Mouse (Mus musculus) telencephalon, adult 2 months (tissue): ENCODE measurements around the gene Zfp808.
"Not testable (repeated sequence)": the region's sequence is repeated elsewhere in the genome, so short reads cannot be mapped to it uniquely, and the experiment has no call there.

Experiments
- DNase-seq: peaks from one replicate; pipeline ENCODE4 v3.0.0-alpha.2; 2011; ENCODE audit warnings: low read depth, low spot score

Gene Zfp808

DNA sequence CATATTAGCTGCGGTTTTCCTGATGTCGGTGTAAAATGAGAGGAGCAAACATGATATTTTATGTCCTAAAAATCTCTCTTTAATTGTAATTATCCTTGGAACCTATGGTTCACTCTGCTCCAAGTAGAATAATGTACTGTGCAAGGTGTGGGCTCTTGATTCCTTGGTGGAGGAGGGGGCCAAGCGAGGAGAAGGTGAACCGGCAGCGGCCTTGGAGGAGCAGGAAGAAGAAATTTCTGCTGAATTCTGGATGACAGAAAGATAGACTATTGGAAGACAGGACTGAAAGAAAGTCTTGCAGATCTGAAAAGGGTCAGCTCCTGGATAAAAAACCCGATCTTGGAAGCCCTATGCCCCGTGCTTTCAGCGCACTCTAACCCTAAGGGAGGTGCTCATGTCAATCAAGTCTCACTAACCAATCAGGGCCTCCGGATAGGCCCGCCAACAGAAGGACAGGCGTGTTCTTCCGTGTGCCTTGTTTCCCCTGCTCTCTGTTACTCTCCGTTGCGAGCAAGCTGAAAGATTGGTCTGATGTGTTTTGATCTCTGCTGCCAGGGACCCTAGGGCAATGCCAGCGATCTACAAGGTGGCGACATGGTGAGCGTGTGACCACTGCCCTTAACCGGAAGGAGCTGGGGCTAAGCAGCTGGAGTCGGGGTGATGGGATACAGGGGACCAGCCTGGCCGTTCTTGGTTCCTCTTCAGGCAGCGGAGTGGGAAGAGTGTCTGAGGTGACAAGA lies at the start of gene Zfp808:
Gene Zfp808 (plus strand): TSS at position 455 of the 740 bp plus-strand sequence.
- peak; percentile 6 for DNase-seq

DNA sequence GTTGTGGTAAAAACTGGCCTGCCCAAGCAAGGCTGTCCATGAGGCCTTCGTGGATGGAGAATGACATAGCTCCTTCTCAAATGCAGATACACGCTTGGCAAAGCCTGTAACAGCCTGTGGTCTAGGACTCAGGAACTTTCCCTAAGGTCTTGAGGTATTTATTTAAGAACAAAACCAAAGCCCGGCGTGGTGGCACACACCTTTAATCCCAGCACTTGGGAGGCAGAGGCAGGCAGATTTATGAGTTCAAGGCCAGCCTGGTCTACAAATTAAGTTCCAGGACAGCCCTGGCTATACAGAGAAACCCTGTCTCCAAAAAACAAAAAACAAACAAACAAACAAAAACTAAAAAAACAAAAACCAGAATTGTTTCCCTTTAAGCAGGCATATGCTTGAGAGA lies 30.9 kb upstream of the Zfp808 start:
- DNase-seq = not testable (repeated sequence)

DNA sequence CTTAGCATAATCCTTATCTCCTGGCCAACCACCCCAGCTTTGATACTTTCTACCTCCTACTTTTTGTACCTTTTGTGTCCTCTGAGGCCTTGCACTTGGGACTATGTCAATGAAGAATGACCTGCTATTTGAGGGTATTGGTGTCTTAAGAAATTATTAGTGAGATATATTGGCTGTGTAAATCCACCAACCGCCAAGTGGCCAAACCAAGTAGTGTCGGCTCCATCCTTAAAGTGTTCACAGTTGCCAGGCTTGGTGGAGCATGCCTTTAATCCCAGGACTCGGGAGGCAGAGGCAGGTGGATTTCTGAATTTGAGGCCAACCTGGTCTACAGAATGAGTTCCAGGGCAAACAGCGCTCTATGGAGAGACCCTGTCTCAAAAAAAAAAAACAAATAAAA lies 30.2 kb upstream of the Zfp808 start:
- not testable (repeated sequence) for DNase-seq

DNA sequence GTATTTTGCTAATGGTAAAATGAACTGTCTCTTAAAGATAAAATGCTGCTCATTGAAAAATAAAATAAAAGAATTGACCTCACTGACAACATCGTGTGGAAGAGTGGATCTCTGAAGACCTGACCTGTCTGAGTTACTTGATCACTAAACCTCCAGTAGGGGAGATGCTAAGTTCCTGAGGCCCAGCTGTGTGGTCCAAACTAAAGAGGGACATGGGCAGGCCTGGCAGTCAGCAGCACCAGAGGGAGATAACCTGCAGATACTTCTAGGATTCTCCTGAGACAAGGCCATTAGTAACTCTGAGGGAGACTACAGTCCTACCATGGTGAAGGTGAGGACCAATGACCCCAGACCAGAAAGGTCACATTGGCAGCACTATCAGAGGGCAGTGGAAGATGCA lies 27.3 kb upstream of the Zfp808 start:
- not testable (repeated sequence) for DNase-seq

DNA sequence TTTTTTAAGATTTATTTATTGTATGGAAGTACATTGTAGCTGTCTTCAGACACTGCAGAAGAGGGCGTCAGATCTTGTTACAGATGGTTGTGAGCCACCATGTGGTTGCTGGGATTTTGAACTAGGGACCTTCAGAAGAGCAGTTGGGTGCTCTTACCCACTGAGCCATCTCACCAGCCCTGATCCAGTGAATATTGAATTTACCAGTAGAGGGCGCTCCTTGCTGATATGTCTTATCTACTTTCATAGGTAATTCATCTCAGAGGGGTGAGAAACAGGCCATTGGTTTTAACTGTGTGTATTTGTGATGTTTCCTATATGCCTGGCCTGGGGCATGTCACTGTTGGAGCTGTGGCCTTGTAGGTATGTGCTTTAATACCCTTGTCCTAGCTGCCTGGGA lies 13.8 kb upstream of the Zfp808 start:
- not testable (repeated sequence) for DNase-seq

DNA sequence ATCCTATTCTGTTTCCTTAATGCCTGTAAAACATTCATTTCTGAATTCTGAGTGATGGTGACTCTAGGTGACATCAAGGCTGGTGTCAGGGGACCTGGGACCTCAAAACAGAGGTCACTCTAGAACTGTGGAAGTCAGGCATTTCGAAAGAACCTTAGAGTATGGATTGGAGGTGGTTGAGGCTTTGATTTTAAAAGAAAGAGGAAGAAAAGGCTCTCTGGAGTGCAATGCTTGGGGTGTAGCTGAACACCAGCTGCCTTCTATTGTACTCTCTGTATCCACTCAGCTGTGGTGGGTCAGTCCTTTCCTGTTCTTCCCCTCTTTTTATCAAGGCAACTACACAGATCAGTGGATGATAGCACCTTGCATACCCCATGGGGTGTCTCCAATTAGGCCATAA lies 8.1 kb upstream of the Zfp808 start:
- DNase-seq = not testable (repeated sequence)

DNA sequence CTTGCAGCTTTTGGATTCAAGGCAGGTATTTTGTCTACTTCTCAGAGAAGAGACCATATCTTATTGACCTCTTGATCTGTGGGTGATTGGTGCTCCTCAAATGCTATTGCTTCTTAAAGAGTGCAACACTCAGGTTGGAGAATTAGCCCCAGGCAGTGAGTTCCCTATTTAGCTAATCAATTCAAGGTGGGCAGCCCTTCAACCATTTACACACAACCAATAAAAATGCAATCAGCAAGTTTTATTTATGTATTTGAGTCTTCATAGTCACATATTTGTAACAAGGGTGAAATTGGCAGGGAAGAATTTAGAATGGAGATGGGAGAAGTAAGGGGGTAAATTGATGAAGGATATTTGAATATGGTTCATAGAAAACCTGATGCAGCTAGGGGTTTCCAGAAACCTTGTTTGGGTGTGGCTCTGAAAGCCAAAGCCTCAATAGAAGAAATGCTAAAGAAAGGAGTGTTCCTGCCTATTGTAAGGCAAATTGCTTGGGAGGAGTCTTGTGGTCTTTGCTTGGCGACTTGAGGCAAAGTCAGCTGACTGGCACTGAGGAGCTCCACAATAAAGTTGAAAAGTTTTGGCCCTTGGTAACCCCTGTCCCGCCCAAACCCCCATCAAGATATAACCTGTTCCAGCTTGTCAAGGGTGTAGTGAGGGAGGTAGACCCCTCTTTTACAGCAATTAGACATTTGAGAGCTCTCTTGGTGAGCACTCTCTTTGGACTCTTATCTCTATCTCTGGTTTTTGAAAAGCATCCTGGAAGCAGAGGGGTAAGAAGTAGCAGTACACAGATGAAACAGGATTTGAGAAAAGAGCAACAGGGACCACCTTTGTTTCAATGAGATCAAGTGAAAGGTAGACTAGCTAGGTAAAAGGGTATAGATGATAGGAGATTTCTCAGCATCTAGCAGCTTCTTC lies 52.4 kb downstream of the Zfp808 start:
- DNase-seq = not testable (repeated sequence)

DNA sequence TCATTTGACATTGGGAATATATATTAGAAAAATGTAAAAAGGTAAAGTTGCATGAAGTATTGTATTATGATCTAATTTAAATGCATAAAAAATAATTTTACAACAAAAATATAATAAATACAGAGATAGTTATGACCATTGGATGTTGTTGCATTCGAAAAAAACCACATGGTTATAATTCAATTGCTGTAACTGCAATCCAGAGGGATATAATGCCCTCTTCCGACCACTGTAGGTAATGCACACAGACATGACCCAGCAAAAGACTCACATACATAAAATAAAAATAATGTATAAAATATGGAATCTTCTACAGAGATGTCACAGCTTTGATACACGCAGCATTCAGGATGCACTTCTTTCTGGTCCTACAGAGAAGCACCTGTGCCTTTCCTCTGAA lies 115.6 kb downstream of the Zfp808 start:
- DNase-seq = no peak

DNA sequence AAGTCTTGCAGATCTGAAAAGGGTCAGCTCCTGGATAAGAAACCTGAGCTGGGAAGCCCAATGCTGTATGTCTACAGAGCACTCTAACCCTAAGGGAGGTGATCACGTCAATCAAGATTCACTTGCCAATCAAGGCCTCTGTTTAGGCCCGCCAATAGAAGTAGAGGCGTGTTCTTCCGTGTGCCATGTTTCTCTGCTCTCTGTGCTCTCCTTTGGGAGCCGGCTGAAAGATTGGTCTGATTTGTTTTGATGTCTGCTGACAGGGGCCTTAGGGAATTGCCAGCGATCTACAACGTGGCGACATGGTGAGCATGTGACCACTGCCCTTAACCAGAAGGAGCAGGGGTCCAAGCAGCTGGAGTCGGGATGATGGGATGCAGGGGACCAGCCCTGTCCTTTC lies 125.5 kb downstream of the Zfp808 start:
- DNase-seq = not testable (repeated sequence)

DNA sequence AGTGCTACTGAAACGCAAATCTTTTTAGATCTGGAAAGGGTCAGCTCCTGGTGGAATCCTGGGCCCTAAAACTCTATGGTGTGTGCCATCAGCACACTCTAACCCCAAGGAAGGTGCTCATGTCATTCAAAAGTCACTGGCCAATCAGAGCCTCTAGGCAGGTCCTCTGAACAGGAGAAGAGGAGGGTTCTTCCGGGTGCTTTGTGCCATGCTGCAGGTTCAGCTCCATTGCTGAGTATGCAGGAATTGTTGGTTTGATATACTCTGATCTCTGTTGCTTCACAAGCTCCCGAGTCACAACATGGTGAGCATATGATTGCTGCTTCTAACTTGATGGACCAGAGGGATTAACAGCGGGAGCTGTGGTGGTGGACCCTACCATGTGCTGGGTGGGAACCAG lies 133.7 kb downstream of the Zfp808 start:
- no peak for DNase-seq
